Mouse (Mus musculus) CH12.LX (cell line): ENCODE results near the gene Dgcr2. TPM values are rescaled to one million over a fixed set of nuclear protein-coding genes. Genes with fewer than 3 reads are reported as not detected.

ENCODE experiments used
- DNase-seq: peaks from one replicate; pipeline ENCODE4 v3.0.0-alpha.2; 2013; ENCODE audit errors: extremely low read depth
- H3K27ac ChIP-seq: 2 replicates; pipeline ENCODE4 v1.5.1; 2012; ENCODE audit warnings: low read depth, mild to moderate bottlenecking, control low read depth, moderate library complexity; ENCODE audit not compliant: insufficient read depth
- H3K27me3 ChIP-seq: replicated peaks from 2 replicates; pipeline ENCODE3; 2012; ENCODE audit warnings: inconsistent platforms
- H3K36me3 ChIP-seq, 2 experiments: replicated peaks in 1 of 2; 2 replicates each; pipeline versions ENCODE3 to v1.6.1; 2012; ENCODE audit warnings: inconsistent platforms in 1 of 2, low read length in 1 of 2, mild to moderate bottlenecking in 1 of 2, mixed read lengths in 1 of 2, moderate library complexity in 1 of 2; ENCODE audit not compliant: control insufficient read depth in 1 of 2, insufficient read depth in 1 of 2
- H3K4me1 ChIP-seq, 2 experiments: 2 replicates each; pipeline ENCODE4 v1.6.1; 2012; ENCODE audit warnings: inconsistent platforms in 1 of 2, moderate library complexity in 1 of 2; ENCODE audit not compliant: insufficient read depth in 2 of 2, control insufficient read depth in 1 of 2
- H3K4me2 ChIP-seq: 2 replicates; pipeline ENCODE4 v1.6.1; 2012; ENCODE audit warnings: low read depth, mild to moderate bottlenecking, control low read depth; ENCODE audit not compliant: poor library complexity, insufficient read depth, severe bottlenecking
- H3K4me3 ChIP-seq, 3 experiments: fragments of 150-350 bp in 1 of 3; sonication (generic) in 1 of 3; replicated peaks in 1 of 3; 2 replicates each; pipeline versions ENCODE3 to v1.5.1; 2011 to 2012; ENCODE audit warnings: low read depth in 2 of 3, low read length in 2 of 3, mild to moderate bottlenecking in 2 of 3, moderate library complexity in 2 of 3, control low read depth in 1 of 3, improper control_type of control experiment in 1 of 3, inconsistent platforms in 1 of 3, mixed read lengths in 1 of 3; ENCODE audit not compliant: poor library complexity in 1 of 3
- H3K79me2 ChIP-seq: replicated peaks from 2 replicates; pipeline ENCODE4 v1.6.1; 2012; ENCODE audit warnings: mild to moderate bottlenecking, moderate library complexity; ENCODE audit not compliant: control insufficient read depth, poor library complexity, insufficient read depth, severe bottlenecking; ENCODE audit errors: extremely low read depth
- H3K9ac ChIP-seq: 2 replicates; pipeline ENCODE4 v1.6.1; 2012; ENCODE audit warnings: low read depth, mild to moderate bottlenecking, control low read depth, moderate library complexity; ENCODE audit not compliant: insufficient read depth
- H3K9me3 ChIP-seq: replicated peaks from 2 replicates; pipeline ENCODE3; 2012; ENCODE audit warnings: low read length, inconsistent platforms, mixed read lengths
- EP300 ChIP-seq: IDR thresholded peaks from 2 replicates; pipeline ENCODE4 v1.6.1; 2011; ENCODE audit warnings: low read length, improper control_type of control experiment
- GABPA ChIP-seq: IDR thresholded peaks from 2 replicates; pipeline ENCODE4 v1.6.1; 2012; ENCODE audit warnings: low read depth, low read length, improper control_type of control experiment, inconsistent platforms; ENCODE audit not compliant: insufficient replicate concordance
- IRF4 ChIP-seq: IDR thresholded peaks from 2 replicates; pipeline ENCODE4 v1.6.1; 2014; ENCODE audit warnings: low read depth, mild to moderate bottlenecking, inconsistent platforms, low read length, improper control_type of control experiment
- JUND ChIP-seq: conservative IDR thresholded peaks from 2 replicates; pipeline ENCODE4 v1.6.1; 2011; ENCODE audit warnings: low read depth, low read length, improper control_type of control experiment
- KAT2A ChIP-seq: IDR thresholded peaks from 2 replicates; pipeline ENCODE4 v1.6.1; 2012; ENCODE audit warnings: low read length, improper control_type of control experiment, inconsistent platforms; ENCODE audit not compliant: insufficient replicate concordance
- MAFK ChIP-seq: IDR thresholded peaks from 2 replicates; pipeline ENCODE4 v1.6.1; 2011; ENCODE audit warnings: low read length, improper control_type of control experiment; ENCODE audit not compliant: insufficient replicate concordance
- MAX ChIP-seq: IDR thresholded peaks from 2 replicates; pipeline ENCODE4 v1.6.1; 2011; ENCODE audit warnings: low read length, improper control_type of control experiment
- MEF2A ChIP-seq: IDR thresholded peaks from 2 replicates; pipeline ENCODE4 v1.6.1; 2014; ENCODE audit warnings: low read depth, mild to moderate bottlenecking, inconsistent platforms, low read length, improper control_type of control experiment, borderline replicate concordance
- NRF1 ChIP-seq: IDR thresholded peaks from 2 replicates; pipeline ENCODE4 v1.6.1; 2014; ENCODE audit warnings: low read depth, mild to moderate bottlenecking, inconsistent platforms, low read length, improper control_type of control experiment, moderate library complexity
- PAX5 ChIP-seq: IDR thresholded peaks from 2 replicates; pipeline ENCODE4 v1.6.1; 2012; ENCODE audit warnings: low read length, inconsistent platforms, mixed read lengths
- USF1 ChIP-seq: IDR thresholded peaks from 2 replicates; pipeline ENCODE4 v1.6.1; 2014; ENCODE audit warnings: low read depth, mild to moderate bottlenecking, inconsistent platforms, low read length, improper control_type of control experiment
- ZC3H11A ChIP-seq: IDR thresholded peaks from 2 replicates; pipeline ENCODE4 v1.6.1; 2012; ENCODE audit warnings: low read depth, mild to moderate bottlenecking, inconsistent platforms, low read length, improper control_type of control experiment
- ZKSCAN1 ChIP-seq: IDR thresholded peaks from 2 replicates; pipeline ENCODE4 v1.6.1; 2012; ENCODE audit warnings: low read depth, inconsistent platforms, low read length, improper control_type of control experiment, borderline replicate concordance
- ZNF384 ChIP-seq: IDR thresholded peaks from 2 replicates; pipeline ENCODE4 v1.6.1; 2012; ENCODE audit warnings: low read depth, low read length, improper control_type of control experiment, inconsistent platforms
- dilution Hi-C: fragments of 300-500 bp; cut with MboI; formaldehyde crosslinking; loops from 2 replicates; pipeline ENCODE4 v1.14.3; 2020; ENCODE audit warnings: low sequenced_read_pairs; ENCODE audit not compliant: extremely low pct_unique_long_range_greater_than_20kb, extremely low pct_ligation_motif_present
- in situ Hi-C: fragments of 300-500 bp; cut with MboI; formaldehyde crosslinking; loops from 3 replicates; pipeline ENCODE4 v1.14.3; 2019; ENCODE audit warnings: low sequenced_read_pairs, low pct_ligation_motif_present, low pct_unique_long_range_greater_than_20kb, mixed read lengths
- polyA plus RNA-seq: library from polyadenylated mRNA; unstranded; fragments of >175 nt; gene quantifications from 2 replicates; pipeline ENCODE4 v1.2.1, GENCODE M21; 2012; ENCODE audit warnings: low read depth; ENCODE audit not compliant: insufficient read length
- total RNA-seq, 2 experiments: library from RNA; depleted of rRNA; stranded (reverse); fragments of 300-350 nt in 1 of 2; fragments of >200 nt in 1 of 2; gene quantifications; 2 replicates each; pipeline ENCODE4 v1.2.3; 2012 to 2014

Dgcr2 gene
- total and polyA plus RNA-seq, 3 experiments = 41.5 to 54.8 (median 48.0) TPM

DNA sequence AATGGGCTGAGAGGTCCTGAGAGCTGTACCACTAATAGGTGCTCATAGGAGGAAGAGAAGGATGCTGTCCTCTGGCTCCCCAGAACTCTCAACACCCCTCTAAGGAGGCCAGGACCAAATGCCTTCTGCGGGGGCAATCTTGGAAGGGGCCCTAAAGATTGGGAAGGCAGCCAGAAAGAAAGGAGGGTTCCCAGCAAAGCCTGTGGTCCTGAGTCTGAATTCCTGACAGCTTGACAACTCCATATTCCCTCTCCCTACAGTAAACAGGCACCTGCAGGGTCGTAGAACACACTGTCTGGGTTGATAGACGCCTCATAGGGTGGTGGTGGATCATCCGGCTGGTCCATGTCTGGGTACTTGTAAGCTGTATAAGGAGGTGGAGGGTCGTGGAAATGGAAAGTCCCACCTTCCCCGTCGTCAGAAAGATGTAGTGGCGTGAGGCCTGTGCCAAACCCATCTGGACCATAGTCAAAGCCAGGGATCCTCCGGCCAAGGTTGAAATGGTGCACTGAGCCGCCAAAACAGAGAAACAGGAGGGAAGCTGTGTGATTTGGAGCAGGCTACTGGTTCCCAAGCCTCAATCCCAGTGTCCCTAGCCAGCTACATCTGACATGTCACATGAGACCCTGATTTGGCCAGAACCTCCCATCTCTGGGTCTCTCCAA is 54.5 kb downstream of the Dgcr2 start:
- H3K27ac ChIP-seq = no peak overlapping the region

DNA sequence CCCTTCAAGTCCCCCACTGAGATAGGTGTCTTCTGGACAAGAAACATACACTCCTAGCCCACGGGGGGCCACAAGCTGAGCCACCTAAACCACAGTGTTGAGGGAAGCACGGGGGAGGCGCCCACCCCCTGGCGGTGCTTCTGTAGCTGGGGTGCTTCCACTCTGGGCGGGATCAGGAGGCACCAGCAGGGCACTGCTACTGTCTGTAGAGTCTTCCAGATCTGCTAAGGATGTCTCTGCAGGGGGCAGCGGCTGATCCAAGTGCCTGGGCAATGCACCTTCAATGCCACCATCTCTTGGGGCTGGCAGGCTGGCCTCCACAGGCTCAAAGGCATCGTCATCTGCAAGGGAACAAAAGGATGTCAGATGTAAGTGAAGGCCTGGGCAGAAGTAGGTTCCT is 55.9 kb downstream of the Dgcr2 start:
- H3K9me3 ChIP-seq = no peaks in the 10 kb centered on the region
- TF ChIP-seq PAX5 = no peak
- H3K36me3 ChIP-seq = peaks cover 64 to 96% of the 10 kb centered on the region in 2 experiments

More for the DNA sequence above, 54.5 kb downstream of the Dgcr2 start:
- Histone ChIP-seq H3K4me1 (peaks cover 0 to 6% of the 10 kb centered on the region in 2 experiments; a peak in 2 of 4 replicates), H3K79me2 (no peaks in the 10 kb centered on the region), H3K27me3 (no peaks in the 10 kb centered on the region), H3K4me2 (no peak overlapping the region), H3K4me3 (no peak overlapping the region), H3K9ac (no peak overlapping the region), H3K9me3 (no peaks in the 10 kb centered on the region), H3K36me3 (peaks cover 75 to 96% of the 10 kb centered on the region in 2 experiments)
- in situ Hi-C loops (no loop called here), dilution Hi-C loops (no loop called here)
- TF ChIP-seq MAX (no peak), JUND (no peak), NRF1 (no peak), ZNF384 (no peak), IRF4 (no peak), MEF2A (no peak), GABPA (no peak), ZKSCAN1 (no peak), ZC3H11A (no peak)
- DNase-seq = no peak

DNA sequence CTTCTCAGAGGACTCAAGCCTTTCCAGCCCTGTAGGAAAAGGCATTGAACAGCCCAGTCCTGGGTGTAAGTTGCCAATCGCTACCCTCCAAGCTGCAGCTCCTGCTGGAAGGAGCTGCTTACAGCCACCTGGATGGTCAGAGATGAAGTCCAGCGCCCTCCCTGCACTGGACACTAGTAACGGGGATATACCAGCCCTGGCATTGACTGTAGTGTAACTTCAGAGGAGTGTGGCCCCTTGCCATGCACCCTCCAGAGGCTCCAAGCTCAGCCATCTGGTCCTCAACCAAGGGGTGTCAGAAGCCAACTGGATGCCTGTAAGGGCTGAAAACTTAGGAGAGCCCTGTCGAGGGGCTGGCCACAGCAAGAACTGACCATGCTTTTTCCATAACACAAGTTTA is 58.4 kb downstream of the Dgcr2 start:
- Histone ChIP-seq H3K9ac (no peak overlapping the region), H3K4me1 (no peaks in the 10 kb centered on the region), H3K79me2 (no peaks in the 10 kb centered on the region), H3K27ac (no peak overlapping the region), H3K27me3 (no peaks in the 10 kb centered on the region), H3K36me3 (peaks cover 43 to 74% of the 10 kb centered on the region in 2 experiments), H3K4me2 (no peak overlapping the region), H3K4me3 (no peak overlapping the region), H3K9me3 (no peaks in the 10 kb centered on the region)
- dilution Hi-C loops = no loop called here
- TF ChIP-seq EP300 (no peak), KAT2A (no peak), USF1 (no peak), MAFK (no peak)
- no peak for DNase-seq
- in situ Hi-C loops = no loop called here

More for the DNA sequence above, 55.9 kb downstream of the Dgcr2 start:
- Histone ChIP-seq H3K79me2 (no peaks in the 10 kb centered on the region), H3K27me3 (no peaks in the 10 kb centered on the region), H3K27ac (no peak overlapping the region), H3K4me3 (no peak overlapping the region), H3K9ac (no peak overlapping the region), H3K4me2 (no peak overlapping the region), H3K4me1 (peaks cover 0 to 6% of the 10 kb centered on the region in 2 experiments; a peak in 2 of 4 replicates)
- in situ Hi-C loops = no loop called here
- dilution Hi-C loops = no loop called here
- no peak for DNase-seq
